Mouse (Mus musculus) hindbrain, embryonic 16.5 days (tissue): ENCODE measurements around the gene Nr5a2. TPM values are rescaled to one million over a fixed set of nuclear protein-coding genes. Genes with fewer than 3 reads are reported as not detected.

ENCODE experiments used
- ATAC-seq: fragments of 200-750 bp; cut with Nextera tagmentation; 2 replicates; pipeline ENCODE4 v1.8.0; 2017; ENCODE audit warnings: moderate TSS enrichment, moderate library complexity
- H3K27ac ChIP-seq: fragments of 300-500 bp; sonication (generic); 2 replicates; pipeline ENCODE4 v1.5.1; 2014; ENCODE audit warnings: low read depth, mild to moderate bottlenecking, control low read depth, low read length, moderate library complexity
- H3K27me3 ChIP-seq: fragments of 300-500 bp; sonication (generic); replicated peaks from 2 replicates; pipeline ENCODE4 v1.6.1; 2014; ENCODE audit warnings: low read length; ENCODE audit not compliant: control insufficient read depth, insufficient read depth
- H3K36me3 ChIP-seq: fragments of 300-500 bp; sonication (generic); 2 replicates; pipeline ENCODE4 v1.6.1; 2014; ENCODE audit warnings: mild to moderate bottlenecking, low read length, moderate library complexity, mixed read lengths; ENCODE audit not compliant: control insufficient read depth, insufficient read depth
- H3K4me1 ChIP-seq: fragments of 300-500 bp; sonication (generic); 2 replicates; pipeline ENCODE4 v1.6.1; 2014; ENCODE audit warnings: low read depth, low read length; ENCODE audit not compliant: control insufficient read depth, insufficient read depth
- H3K4me2 ChIP-seq: fragments of 300-500 bp; sonication (generic); 2 replicates; pipeline ENCODE4 v1.6.1; 2014; ENCODE audit warnings: mild to moderate bottlenecking, low read length, control low read depth, moderate library complexity
- H3K4me3 ChIP-seq: fragments of 300-500 bp; sonication (generic); 2 replicates; pipeline ENCODE4 v1.5.1; 2014; ENCODE audit warnings: mild to moderate bottlenecking, low read length, control low read depth, moderate library complexity
- H3K9ac ChIP-seq: fragments of 300-500 bp; sonication (generic); 2 replicates; pipeline ENCODE4 v1.6.1; 2014; ENCODE audit warnings: low read depth, mild to moderate bottlenecking, control low read depth, low read length, moderate library complexity
- H3K9me3 ChIP-seq: fragments of 300-500 bp; sonication (generic); 2 replicates; pipeline ENCODE4 v1.6.1; 2014; ENCODE audit warnings: mild to moderate bottlenecking, low read length, moderate library complexity; ENCODE audit not compliant: control insufficient read depth
- WGBS: fragments of 180-500 bp; shearing (Covaris S2); extraction: QIAGEN DNeasy Blood & Tissue Kit; methylation state at CpG from one replicate; pipeline ENCODE4 v1.1.7; 2014; 5-methylcytosine and 5-hydroxymethylcytosine counted together
- polyA plus RNA-seq: library from polyadenylated mRNA; unstranded; fragments of >200 nt; fragmentation: Nextera tagmentation; extraction: Ambion mirVana; gene quantifications from 2 replicates; pipeline ENCODE4 v1.2.1, GENCODE M21; 2015

The Nr5a2 gene
- polyA plus RNA-seq = 0.55 and 0.57 TPM in 2 replicates

DNA sequence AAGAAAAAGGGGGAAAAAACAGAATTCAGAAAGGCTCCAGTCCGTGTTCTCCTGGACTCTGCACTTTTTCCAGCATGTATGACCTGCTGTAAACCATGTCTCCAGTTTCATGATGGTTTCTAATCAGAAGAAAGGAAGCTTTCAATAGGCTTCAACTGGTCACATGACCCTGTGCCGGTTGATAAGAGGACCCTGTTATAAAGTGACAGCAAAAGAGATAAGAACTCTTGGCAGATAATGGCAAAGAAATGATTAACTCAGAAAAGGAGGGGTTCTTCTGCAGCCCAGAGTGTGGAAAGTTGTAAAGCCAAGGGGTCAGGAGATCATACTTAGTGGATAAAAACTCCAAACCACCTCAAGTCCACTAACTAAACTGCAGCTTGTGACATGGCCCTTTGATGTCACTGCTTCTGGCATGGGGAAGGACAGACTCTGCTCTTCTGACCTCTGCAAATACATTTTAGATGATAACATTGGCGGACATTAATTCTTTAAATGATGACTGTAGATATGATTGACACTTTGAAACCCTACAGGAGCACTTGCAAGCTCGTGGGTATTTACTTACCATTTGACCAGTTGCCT lies at the start of gene Nr5a2:
Gene Nr5a2 (minus strand): TSS at position 21 of the 585 bp plus-strand sequence.
- Histone ChIP-seq H3K9me3 (no peaks in the 10 kb centered on the region), H3K4me1 (peaks cover 6% of the 10 kb centered on the region), H3K36me3 (no peaks in the 10 kb centered on the region), H3K4me3 (no peak within 1 kb of the TSS), H3K9ac (no peak within 1 kb of the TSS), H3K27ac (no peak within 1 kb of the TSS), H3K4me2 (no peak within 1 kb of the TSS), H3K27me3 (peaks cover 24% of the 10 kb centered on the region)
- 64% methylated on average over 4 of the region's 4 CpGs for WGBS
- no peak for ATAC-seq

GRCm38 (mm10) chr1:137008726-137009239 lies 48.5 kb upstream of the Nr5a2 start:
- 81% methylated on average over 6 of the region's 6 CpGs for WGBS
- no peaks in the 10 kb centered on the region for H3K4me1 ChIP-seq
- no peaks in the 10 kb centered on the region for H3K27me3 ChIP-seq
- H3K27ac ChIP-seq = no peak overlapping the region
- ATAC-seq = no peak
- H3K9ac ChIP-seq = no peak overlapping the region
- no peak overlapping the region for H3K4me3 ChIP-seq
- H3K4me2 ChIP-seq = no peak overlapping the region
- H3K36me3 ChIP-seq = no peaks in the 10 kb centered on the region
- H3K9me3 ChIP-seq = no peaks in the 10 kb centered on the region

- no peaks in the 10 kb centered on the region for H3K27me3 ChIP-seq
- ATAC-seq = no peak
- no peaks in the 10 kb centered on the region for H3K36me3 ChIP-seq
- H3K9ac ChIP-seq = no peak overlapping the region
- no peaks in the 10 kb centered on the region for H3K4me1 ChIP-seq
- 97% methylated on average over 1 of the region's 1 CpGs for WGBS
- H3K27ac ChIP-seq = no peak overlapping the region
- H3K4me3 ChIP-seq = no peak overlapping the region
- H3K9me3 ChIP-seq = 0 out of 2 replicates have a peak, but pooled peaks cover 2% of the 10 kb centered on the region
- no peak overlapping the region for H3K4me2 ChIP-seq
Observed at GRCm38 (mm10) chr1:137003816-137004215, 43.6 kb upstream of the Nr5a2 start.

DNA sequence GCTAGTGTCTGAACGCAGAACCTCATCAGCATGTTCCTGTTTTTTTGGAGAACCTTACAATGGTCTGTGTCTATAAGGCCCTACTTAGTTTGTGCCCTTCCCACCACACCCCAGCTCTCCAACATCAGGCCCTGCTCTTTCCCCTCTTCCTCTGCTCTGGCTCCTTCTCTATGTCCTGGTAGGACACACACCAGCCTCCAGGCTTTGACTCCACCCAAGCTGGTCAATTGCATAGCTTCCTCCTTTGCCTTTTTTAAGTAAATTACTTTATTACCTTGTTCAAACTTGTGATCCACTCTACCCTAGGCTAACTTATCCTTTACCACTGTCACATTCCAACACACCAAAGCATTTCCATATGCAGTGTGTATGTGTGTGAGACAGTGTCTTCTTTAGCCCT lies 42.9 kb upstream of the Nr5a2 start:
- Histone ChIP-seq H3K4me3 (no peak overlapping the region), H3K4me2 (no peak overlapping the region), H3K27me3 (no peaks in the 10 kb centered on the region), H3K9me3 (0 out of 2 replicates have a peak, but pooled peaks cover 2% of the 10 kb centered on the region), H3K9ac (no peak overlapping the region), H3K4me1 (no peaks in the 10 kb centered on the region), H3K36me3 (no peaks in the 10 kb centered on the region), H3K27ac (no peak overlapping the region)
- WGBS = 100% methylated on average over 1 of the region's 1 CpGs
- ATAC-seq = no peak

DNA sequence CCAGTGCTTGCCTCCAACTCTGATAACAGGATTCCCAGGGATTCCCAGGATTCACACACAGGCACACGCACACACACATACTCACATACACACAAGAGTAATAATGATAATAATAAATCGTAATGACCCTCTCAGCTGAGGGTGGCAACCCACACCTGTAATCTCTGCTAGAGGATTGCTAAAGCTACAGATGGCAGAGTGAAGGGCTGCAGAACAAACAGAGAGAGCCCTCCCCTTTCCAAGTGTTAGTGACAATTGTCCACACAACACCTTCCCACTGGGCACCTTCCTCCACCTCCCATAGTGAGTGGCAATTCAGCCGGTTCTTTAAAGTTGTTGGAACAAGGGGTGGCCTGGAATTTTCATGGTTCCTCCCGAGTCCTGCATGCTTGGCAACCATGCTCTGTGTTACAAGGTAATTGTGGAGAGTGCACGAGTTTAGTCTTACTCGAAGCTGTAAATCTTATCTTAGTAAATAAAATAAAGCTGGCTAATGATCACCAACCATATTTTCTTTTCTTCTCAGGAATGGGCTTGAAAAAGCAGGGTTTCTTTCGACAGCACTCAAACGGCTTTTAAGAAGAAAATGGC lies 31.6 kb upstream of the Nr5a2 start:
- Histone ChIP-seq H3K27me3 (no peaks in the 10 kb centered on the region), H3K4me2 (no peak overlapping the region), H3K9me3 (no peaks in the 10 kb centered on the region), H3K4me3 (no peak overlapping the region), H3K4me1 (no peaks in the 10 kb centered on the region), H3K9ac (no peak overlapping the region), H3K27ac (no peak overlapping the region), H3K36me3 (no peaks in the 10 kb centered on the region)
- 80% methylated on average over 8 of the region's 8 CpGs for WGBS
- ATAC-seq = no peak

GRCm38 (mm10) chr1:136980253-136980893 lies 20.1 kb upstream of the Nr5a2 start:
- ATAC-seq = no peak
- H3K27ac ChIP-seq = no peak overlapping the region
- no peaks in the 10 kb centered on the region for H3K9me3 ChIP-seq
- no peak overlapping the region for H3K4me2 ChIP-seq
- no peak overlapping the region for H3K4me3 ChIP-seq
- H3K4me1 ChIP-seq = no peaks in the 10 kb centered on the region
- WGBS = 81% methylated on average over 5 of the region's 5 CpGs
- no peaks in the 10 kb centered on the region for H3K27me3 ChIP-seq
- no peaks in the 10 kb centered on the region for H3K36me3 ChIP-seq
- H3K9ac ChIP-seq = no peak overlapping the region

- Histone ChIP-seq H3K9ac (no peak overlapping the region), H3K27me3 (no peaks in the 10 kb centered on the region), H3K4me3 (no peak overlapping the region), H3K4me1 (no peaks in the 10 kb centered on the region), H3K36me3 (no peaks in the 10 kb centered on the region), H3K9me3 (no peaks in the 10 kb centered on the region), H3K4me2 (no peak overlapping the region), H3K27ac (no peak overlapping the region)
- no peak for ATAC-seq
- 87% methylated on average over 3 of the region's 3 CpGs for WGBS
Observed at GRCm38 (mm10) chr1:136977867-136978266, 17.6 kb upstream of the Nr5a2 start.

GRCm38 (mm10) chr1:136974040-136974439 lies 13.8 kb upstream of the Nr5a2 start:
- H3K9me3 ChIP-seq = no peaks in the 10 kb centered on the region
- no peak overlapping the region for H3K4me2 ChIP-seq
- 87% methylated on average over 3 of the region's 3 CpGs for WGBS
- H3K27ac ChIP-seq = no peak overlapping the region
- ATAC-seq = no peak
- H3K4me3 ChIP-seq = no peak overlapping the region
- no peaks in the 10 kb centered on the region for H3K36me3 ChIP-seq
- H3K27me3 ChIP-seq = no peaks in the 10 kb centered on the region
- no peaks in the 10 kb centered on the region for H3K4me1 ChIP-seq
- H3K9ac ChIP-seq = no peak overlapping the region

DNA sequence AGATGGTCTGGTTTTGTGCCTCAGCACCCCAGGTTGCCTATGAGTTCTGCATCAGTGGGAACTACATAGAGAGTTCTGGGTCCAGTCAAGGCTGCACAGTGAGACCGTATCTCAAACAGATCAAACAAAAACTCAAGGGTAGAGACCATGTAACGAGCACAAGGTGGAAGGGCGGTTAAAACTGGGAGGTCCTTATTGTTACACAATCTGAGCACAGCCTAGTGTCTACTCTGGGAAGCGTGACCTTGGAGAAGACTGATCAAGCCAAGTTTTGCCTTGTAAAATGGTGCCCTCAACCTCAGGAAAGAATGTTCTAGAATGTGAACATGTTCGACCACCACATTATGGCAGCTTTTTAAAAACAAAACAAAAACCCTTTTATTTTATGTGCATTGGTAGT lies 12.8 kb upstream of the Nr5a2 start:
- ATAC-seq = no peak
- Histone ChIP-seq H3K4me3 (no peak overlapping the region), H3K4me2 (no peak overlapping the region), H3K27ac (no peak overlapping the region), H3K36me3 (no peaks in the 10 kb centered on the region), H3K27me3 (no peaks in the 10 kb centered on the region), H3K9me3 (no peaks in the 10 kb centered on the region), H3K4me1 (no peaks in the 10 kb centered on the region), H3K9ac (no peak overlapping the region)
- 91% methylated on average over 5 of the region's 5 CpGs for WGBS
